Mouse (Mus musculus) heart, embryonic 14.5 days (tissue): ENCODE data around the gene Ankib1. TPM values are rescaled to one million over a fixed set of nuclear protein-coding genes. Genes with fewer than 3 reads are reported as not detected.
"Not testable (repeated sequence)": the region's sequence is repeated elsewhere in the genome, so short reads cannot be mapped to it uniquely, and the experiment has no call there.

Source experiments
- ATAC-seq: fragments of 200-750 bp; cut with Nextera tagmentation; 2 replicates; pipeline ENCODE4 v1.8.0; 2017; ENCODE audit warnings: low read depth, moderate TSS enrichment; ENCODE audit not compliant: insufficient number of reproducible peaks, insufficient read depth, low FRiP score
- H3K27ac ChIP-seq, 2 experiments: fragments of 200-500 bp in 1 of 2; fragments of 300-500 bp in 1 of 2; sonication (generic) in 1 of 2; replicated peaks in 1 of 2; 2 replicates each; pipeline ENCODE4 v1.5.1; 2012 to 2014; ENCODE audit warnings: low read depth in 2 of 2, low read length in 2 of 2, control low read depth in 1 of 2, mild to moderate bottlenecking in 1 of 2, mixed read lengths in 1 of 2; ENCODE audit not compliant: control insufficient read depth in 1 of 2, insufficient read depth in 1 of 2
- H3K27me3 ChIP-seq: fragments of 300-500 bp; sonication (generic); 2 replicates; pipeline ENCODE4 v1.6.1; 2014; ENCODE audit warnings: mild to moderate bottlenecking, low read length, control low read depth; ENCODE audit not compliant: control insufficient read depth, insufficient read depth
- H3K36me3 ChIP-seq: fragments of 300-500 bp; sonication (generic); 2 replicates; pipeline ENCODE4 v1.6.1; 2014; ENCODE audit warnings: mild to moderate bottlenecking, control low read depth, low read length, mixed read lengths; ENCODE audit not compliant: control insufficient read depth, insufficient read depth
- H3K4me1 ChIP-seq, 2 experiments: fragments of 200-500 bp in 1 of 2; fragments of 300-500 bp in 1 of 2; sonication (generic) in 1 of 2; 2 replicates each; pipeline ENCODE4 v1.6.1; 2012 to 2014; ENCODE audit warnings: low read length in 2 of 2, control low read depth in 1 of 2, mixed read lengths in 1 of 2; ENCODE audit not compliant: control insufficient read depth in 2 of 2, insufficient read depth in 2 of 2
- H3K4me2 ChIP-seq: fragments of 300-500 bp; sonication (generic); 2 replicates; pipeline ENCODE4 v1.6.1; 2014; ENCODE audit warnings: mild to moderate bottlenecking, low read length
- H3K4me3 ChIP-seq, 2 experiments: fragments of 200-500 bp in 1 of 2; fragments of 300-500 bp in 1 of 2; sonication (generic) in 1 of 2; 2 replicates each; pipeline ENCODE4 v1.5.1; 2012 to 2014; ENCODE audit warnings: low read length in 2 of 2, mild to moderate bottlenecking in 2 of 2, control low read depth in 1 of 2, low read depth in 1 of 2, moderate library complexity in 1 of 2; ENCODE audit not compliant: control insufficient read depth in 1 of 2, insufficient read depth in 1 of 2
- H3K9ac ChIP-seq: fragments of 300-500 bp; sonication (generic); 2 replicates; pipeline ENCODE4 v1.6.1; 2014; ENCODE audit warnings: mild to moderate bottlenecking, low read length
- H3K9me3 ChIP-seq: fragments of 300-500 bp; sonication (generic); 2 replicates; pipeline ENCODE4 v1.6.1; 2016; ENCODE audit warnings: low read length, control low read depth; ENCODE audit not compliant: control insufficient read depth
- WGBS: fragments of 180-500 bp; shearing (Covaris S2); extraction: QIAGEN DNeasy Blood & Tissue Kit; methylation state at CpG from one replicate; pipeline ENCODE4 v1.1.7; 2014; 5-methylcytosine and 5-hydroxymethylcytosine counted together
- polyA plus RNA-seq: library from polyadenylated mRNA; unstranded; fragments of >200 nt; fragmentation: Nextera tagmentation; extraction: Ambion mirVana; gene quantifications from 2 replicates; pipeline ENCODE4 v1.2.1, GENCODE M21; 2014

Gene Ankib1
- polyA plus RNA-seq, 1 experiment from 2014 or later = 8.0 TPM

DNA sequence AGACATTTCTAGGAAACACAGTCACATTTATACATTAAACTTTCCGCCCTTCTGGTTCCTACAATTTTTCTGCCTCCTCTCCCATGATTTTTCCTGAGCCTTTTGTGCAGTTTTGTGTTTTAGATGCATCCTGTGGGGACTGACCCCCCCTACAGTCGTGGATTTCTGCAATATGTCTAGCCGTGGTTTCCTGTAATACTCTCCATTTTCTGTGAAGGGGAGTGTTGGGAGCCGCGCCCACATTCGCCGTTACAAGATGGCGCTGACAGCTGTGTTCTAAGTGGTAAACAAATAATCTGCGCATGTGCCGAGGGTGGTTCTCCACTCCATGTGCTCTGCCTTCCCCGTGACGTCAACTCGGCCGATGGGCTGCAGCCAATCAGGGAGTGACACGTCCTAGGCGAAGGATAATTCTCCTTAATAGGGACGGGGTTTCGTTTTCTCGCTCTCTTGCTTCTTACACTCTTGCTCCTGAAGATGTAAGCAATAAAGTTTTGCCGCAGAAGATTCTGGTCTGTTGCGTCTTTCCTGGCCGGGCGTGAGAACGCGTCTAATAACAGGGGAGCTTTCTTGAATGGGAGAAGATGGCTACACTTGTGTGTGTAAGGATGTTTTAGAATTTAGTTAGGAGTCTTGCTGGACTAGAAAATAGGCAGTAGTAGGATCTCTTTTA, 149.7 kb downstream of the Ankib1 start:
- WGBS = 87% methylated on average over 15 of the region's 25 CpGs

DNA sequence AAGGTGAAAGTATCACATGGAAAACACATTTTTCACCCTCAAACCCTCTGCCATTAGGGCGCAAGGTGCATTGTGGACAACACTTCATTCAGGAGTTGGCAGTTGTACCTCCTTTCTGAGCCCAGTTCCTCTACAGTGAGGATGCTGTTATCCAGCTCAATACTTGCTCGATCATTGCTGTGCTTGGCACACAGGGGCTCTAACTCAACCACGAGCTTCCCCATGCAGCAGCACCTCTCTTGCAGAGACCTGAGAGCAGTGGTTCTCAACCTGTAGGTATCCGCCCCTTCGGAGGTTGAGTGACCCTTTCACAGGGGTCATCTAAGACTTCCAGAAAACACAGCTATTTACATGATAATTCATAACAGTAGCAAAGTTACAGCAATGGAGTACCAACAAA, 151.1 kb downstream of the Ankib1 start:
- H3K27me3 ChIP-seq = no peaks in the 10 kb centered on the region
- 84% methylated on average over 5 of the region's 5 CpGs for WGBS
- no peaks in the 10 kb centered on the region for H3K9me3 ChIP-seq
- no peaks in the 10 kb centered on the region for H3K36me3 ChIP-seq
- H3K4me2 ChIP-seq = no peak overlapping the region
- H3K4me1 ChIP-seq = peaks cover under 1 to 1% of the 10 kb centered on the region in 2 experiments; a peak in 3 of 4 replicates
- no peak overlapping the region for H3K27ac ChIP-seq
- H3K4me3 ChIP-seq = no peak overlapping the region
- H3K9ac ChIP-seq = no peak overlapping the region
- no peak for ATAC-seq

More for the DNA sequence above, 149.7 kb downstream of the Ankib1 start:
- not testable (repeated sequence) for H3K4me1 ChIP-seq, H3K4me2 ChIP-seq, ATAC-seq, H3K9ac ChIP-seq, H3K36me3 ChIP-seq, H3K9me3 ChIP-seq, H3K4me3 ChIP-seq, H3K27me3 ChIP-seq, H3K27ac ChIP-seq

DNA sequence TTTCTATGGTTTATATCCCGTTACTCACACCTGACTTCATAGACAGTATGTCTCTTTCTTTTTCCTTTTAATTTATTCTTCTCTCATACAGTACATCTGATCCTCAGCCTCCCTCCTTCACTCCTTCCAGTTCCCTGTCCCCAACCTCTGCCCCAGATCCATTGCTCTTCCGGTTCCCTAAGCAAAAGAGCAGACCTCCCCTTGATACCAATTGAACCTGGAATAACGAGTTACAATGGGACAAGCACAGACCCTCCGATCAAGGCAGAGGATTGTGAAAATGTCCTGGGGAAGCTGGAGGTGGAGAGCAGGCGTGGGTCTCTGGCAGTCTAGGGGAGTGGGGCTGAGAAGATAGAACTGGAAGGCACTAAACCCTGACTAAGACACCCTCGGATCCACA, 151.8 kb downstream of the Ankib1 start, which contains the start of gene Tmbim7:
Gene Tmbim7, plus strand, starts transcription at position 301 of the 400 bp plus-strand sequence.
- H3K4me2 ChIP-seq = no peak within 1 kb of the TSS
- H3K4me1 ChIP-seq = peaks cover 2 to 4% of the 10 kb centered on the region in 2 experiments; a peak in 3 of 4 replicates
- no peaks in the 10 kb centered on the region for H3K9me3 ChIP-seq
- H3K4me3 ChIP-seq = no peak within 1 kb of the TSS
- no peak within 1 kb of the TSS for H3K9ac ChIP-seq
- no peak within 1 kb of the TSS for H3K27ac ChIP-seq
- no peaks in the 10 kb centered on the region for H3K27me3 ChIP-seq
- H3K36me3 ChIP-seq = peaks cover under 1% of the 10 kb centered on the region; the same call in 1 of the 2 replicates
- WGBS = 69% methylated on average over 6 of the region's 6 CpGs
- ATAC-seq = no peak

- H3K36me3 ChIP-seq = peaks cover 21% of the 10 kb centered on the region
- H3K9me3 ChIP-seq = no peaks in the 10 kb centered on the region
- 69% methylated on average over 4 of the region's 4 CpGs for WGBS
- no peak overlapping the region for H3K9ac ChIP-seq
- no peak for ATAC-seq
- no peak overlapping the region for H3K4me2 ChIP-seq
- no peaks in the 10 kb centered on the region for H3K27me3 ChIP-seq
- peaks cover 2 to 10% of the 10 kb centered on the region in 2 experiments; a peak in 3 of 4 replicates for H3K4me1 ChIP-seq
- no peak overlapping the region for H3K27ac ChIP-seq
- no peak overlapping the region for H3K4me3 ChIP-seq
Observed at GRCm38 (mm10) chr5:3648849-3649210, 153.9 kb downstream of the Ankib1 start.

- peaks cover 2 to 10% of the 10 kb centered on the region in 2 experiments; a peak in 3 of 4 replicates for H3K4me1 ChIP-seq
- H3K9me3 ChIP-seq = no peaks in the 10 kb centered on the region
- peak overlapping the region; percentile 80 for H3K4me2 ChIP-seq
- H3K4me3 ChIP-seq = no peak overlapping the region; a peak in 1 of 4 replicates
- WGBS = 56% methylated on average over 4 of the region's 4 CpGs
- no peak overlapping the region for H3K27ac ChIP-seq
- no peak for ATAC-seq
- no peak overlapping the region for H3K9ac ChIP-seq
- no peaks in the 10 kb centered on the region for H3K27me3 ChIP-seq
- peaks cover 25% of the 10 kb centered on the region for H3K36me3 ChIP-seq
Observed at GRCm38 (mm10) chr5:3648206-3648848, 154.4 kb downstream of the Ankib1 start.

GRCm38 (mm10) chr5:3647708-3648121, 155.0 kb downstream of the Ankib1 start:
- Histone ChIP-seq H3K27ac (peak overlapping the region; percentile 69 to 94), H3K4me2 (peak overlapping the region; percentile 80), H3K9ac (peak overlapping the region; percentile 94), H3K4me1 (peaks cover 2 to 10% of the 10 kb centered on the region in 2 experiments; a peak in 3 of 4 replicates), H3K27me3 (no peaks in the 10 kb centered on the region), H3K4me3 (peak overlapping the region; percentile 71 to 97), H3K9me3 (no peaks in the 10 kb centered on the region), H3K36me3 (peaks cover 31% of the 10 kb centered on the region)
- peak; percentile 95 for ATAC-seq
- 0% methylated on average over 38 of the region's 46 CpGs for WGBS

DNA sequence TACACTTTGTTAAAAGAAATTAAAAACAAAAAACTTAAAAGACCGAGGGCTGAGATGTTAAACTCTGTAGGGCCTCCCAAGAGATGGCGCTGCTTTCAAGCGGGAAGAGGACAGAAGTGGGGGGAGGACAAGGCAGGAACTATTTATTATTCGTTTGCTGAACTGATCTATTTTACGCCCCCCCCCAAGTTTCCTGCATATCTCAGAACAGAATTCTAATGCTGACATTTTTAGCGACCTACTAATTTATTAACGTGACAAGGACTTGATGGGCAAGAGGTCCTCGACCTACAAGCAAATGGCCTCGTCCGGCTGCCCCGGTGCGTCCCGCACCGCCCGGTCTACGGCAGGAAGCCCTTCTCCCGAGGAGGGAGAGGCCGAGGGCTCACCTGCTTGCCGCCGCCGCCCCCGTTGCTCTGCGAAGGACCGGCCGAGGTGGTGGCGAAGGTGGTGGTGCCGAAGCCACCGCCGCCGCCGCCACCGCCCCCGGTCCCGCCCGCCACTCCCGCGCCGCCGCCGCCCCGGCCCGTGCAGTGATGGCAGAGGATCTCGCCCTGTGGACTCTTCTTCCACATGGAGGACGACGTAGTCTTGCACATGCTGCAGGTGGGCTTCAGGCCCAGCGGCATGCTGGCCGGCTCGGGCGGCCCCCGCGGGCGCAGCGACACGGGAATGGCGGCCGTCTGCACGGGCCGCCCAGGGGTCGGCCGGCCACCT, 155.6 kb downstream of the Ankib1 start:
- Histone ChIP-seq H3K4me2 (peak overlapping the region; percentile 80), H3K9ac (peak overlapping the region; percentile 94), H3K9me3 (no peaks in the 10 kb centered on the region), H3K27ac (peak overlapping the region; percentile 71 to 94), H3K4me3 (peak overlapping the region; percentile 71 to 97), H3K36me3 (peaks cover 37% of the 10 kb centered on the region), H3K27me3 (no peaks in the 10 kb centered on the region), H3K4me1 (peaks cover 2 to 10% of the 10 kb centered on the region in 2 experiments; a peak in 3 of 4 replicates)
- under 1% methylated on average over 60 of the region's 60 CpGs for WGBS
- peak; percentile 55 for ATAC-seq
